Mouse (Mus musculus) liver, embryonic 14.5 days (tissue): ENCODE measurements around the gene Cacng6.

ENCODE experiments used
- CTCF ChIP-seq: IDR thresholded peaks from 2 replicates; pipeline ENCODE4 v1.5.1; 2016; ENCODE audit warnings: antibody characterized with exemption, low read depth, control low read depth
- EP300 ChIP-seq: IDR thresholded peaks from 2 replicates; pipeline ENCODE4 v1.6.1; 2016; ENCODE audit warnings: antibody characterized with exemption, low read depth

GRCm38 (mm10) chr7:3397355-3397754, 26.6 kb upstream of the Cacng6 start:
- TF ChIP-seq CTCF (no peak), EP300 (no peak)
